Mouse (Mus musculus) forelimb bud, embryonic 11.5 days (tissue): Measurements from ENCODE around the gene Fcrl6.
A peak's percentile ranks its signal among the peaks of the same experiment; 100 is the strongest.

Experiments
- DNase-seq: peaks from one replicate; pipeline ENCODE4 v3.0.0-alpha.2; 2012; ENCODE audit warnings: low read depth, low spot score

The Fcrl6 gene

DNA sequence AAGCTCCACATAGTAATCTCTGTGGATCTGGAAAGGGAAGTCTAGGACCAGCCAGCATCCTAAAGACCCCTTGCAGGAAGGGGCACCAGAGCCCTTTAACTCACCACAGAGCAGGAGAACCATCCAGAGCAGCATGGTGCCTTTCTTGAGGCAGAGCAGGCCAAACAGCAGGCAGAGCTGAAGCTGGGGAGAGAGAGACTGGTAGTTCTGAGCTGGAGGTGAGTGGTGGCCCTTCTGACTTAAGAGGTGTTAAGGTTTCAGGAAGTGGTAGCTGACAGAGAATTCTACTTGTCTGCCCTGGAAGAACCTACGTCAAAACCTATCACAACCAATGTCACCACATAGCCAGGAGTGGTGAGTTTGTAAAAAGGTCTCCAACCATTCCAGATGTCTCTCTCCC lies at the start of gene Fcrl6:
Gene Fcrl6 (minus strand): TSS at position 226 of the 400 bp plus-strand sequence.
- DNase-seq = no peak

- DNase-seq = no peak
These were observed 49.1 kb upstream of the Fcrl6 start for GRCm38 (mm10) chr1:172651288-172651987.

- DNase-seq = no peak
These were observed 48.4 kb upstream of the Fcrl6 start for GRCm38 (mm10) chr1:172650519-172651287.

- no peak for DNase-seq
These were observed 47.0 kb upstream of the Fcrl6 start for GRCm38 (mm10) chr1:172649396-172649795.

GRCm38 (mm10) chr1:172647236-172647635 lies 44.9 kb upstream of the Fcrl6 start:
- DNase-seq = no peak

- no peak for DNase-seq
These were observed 36.4 kb upstream of the Fcrl6 start for GRCm38 (mm10) chr1:172638781-172639180.

- no peak for DNase-seq
These were observed 35.5 kb upstream of the Fcrl6 start for GRCm38 (mm10) chr1:172637801-172638200.

- no peak for DNase-seq
These were observed 33.9 kb upstream of the Fcrl6 start for GRCm38 (mm10) chr1:172636266-172636665.

DNA sequence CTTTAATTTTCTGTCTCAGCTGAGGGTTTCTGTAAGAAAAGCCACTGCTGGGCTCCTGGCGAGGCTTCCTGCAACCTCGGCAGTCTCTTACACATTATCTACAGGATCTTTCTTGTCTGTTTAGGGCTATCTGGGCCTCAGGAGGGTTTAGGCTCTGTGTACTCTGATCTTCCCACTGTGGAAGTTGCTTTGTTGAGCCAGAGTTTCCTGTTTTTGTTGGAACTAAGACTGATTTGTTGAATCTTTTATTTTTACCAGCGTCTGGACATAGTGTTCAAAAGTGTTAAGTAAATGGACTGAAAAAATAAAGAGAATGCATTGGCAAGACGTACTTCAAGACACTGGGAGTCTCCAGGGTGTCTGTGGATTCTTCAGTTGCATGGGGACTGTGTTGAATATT lies 32.9 kb upstream of the Fcrl6 start:
- no peak for DNase-seq

DNA sequence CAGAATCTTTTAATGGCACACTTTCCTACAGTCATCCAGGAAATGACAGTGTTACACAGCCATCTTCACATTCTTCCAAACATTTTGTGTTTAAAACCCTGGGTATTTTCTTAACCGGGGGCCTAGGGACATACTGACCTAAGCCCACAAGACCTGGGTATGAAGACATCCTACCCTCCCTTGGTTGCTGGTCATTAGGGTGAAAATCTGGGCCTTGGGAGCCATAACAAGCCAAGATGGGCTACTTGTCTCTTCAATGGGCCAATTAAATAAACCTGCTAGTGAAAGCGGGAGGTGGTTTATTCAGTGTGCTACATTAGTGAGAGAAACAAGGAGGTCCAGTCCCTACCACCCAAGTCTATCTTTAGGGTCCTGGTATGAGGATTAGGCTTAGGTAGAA lies 31.8 kb upstream of the Fcrl6 start:
- DNase-seq = no peak

DNA sequence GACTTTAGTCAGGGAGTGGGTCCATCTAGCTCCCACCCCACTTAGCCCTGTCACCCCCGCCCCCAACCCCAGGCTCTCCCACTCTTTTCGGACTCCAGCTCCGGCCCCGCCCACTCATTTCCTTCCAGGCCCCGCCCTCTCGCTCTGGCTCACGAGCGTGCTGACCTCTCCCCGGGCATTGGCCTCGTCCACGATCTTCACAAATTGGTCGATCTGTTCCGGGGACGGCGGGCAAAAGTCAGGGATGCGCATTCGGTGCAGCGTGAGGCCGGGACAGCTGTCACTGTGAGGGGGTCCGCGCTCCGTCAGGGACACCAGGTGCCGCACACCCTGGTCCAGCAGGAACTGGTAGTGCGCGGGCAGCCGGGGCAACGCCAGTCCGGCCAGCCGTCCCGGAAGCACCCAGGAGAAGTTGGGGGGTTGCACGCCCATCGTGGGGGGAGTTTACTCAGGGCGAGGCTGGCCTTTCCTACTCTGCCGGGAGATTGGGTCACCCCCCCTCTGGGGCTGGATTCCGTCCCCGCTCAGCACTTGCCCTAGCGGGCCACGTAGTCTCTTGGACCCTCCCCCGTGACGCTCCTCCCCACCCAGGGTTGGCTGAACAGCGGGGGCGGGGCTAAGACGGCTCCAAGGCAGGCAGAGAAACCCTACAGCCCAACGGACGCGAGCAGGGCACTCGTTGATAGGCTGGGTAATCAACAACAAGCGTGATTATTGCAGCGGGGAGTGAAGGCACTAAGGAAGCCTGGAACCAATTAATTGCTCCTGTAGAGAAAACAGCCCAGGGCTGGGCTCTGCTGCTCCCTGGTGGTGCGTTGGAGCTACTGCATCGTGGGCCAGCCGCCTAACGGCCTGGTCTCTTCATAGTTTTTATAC lies 30.3 kb upstream of the Fcrl6 start, which contains the start of gene Dusp23:
Gene Dusp23 (minus strand): TSS at position 512 of the 876 bp plus-strand sequence.
- DNase-seq = peak; percentile 97

DNA sequence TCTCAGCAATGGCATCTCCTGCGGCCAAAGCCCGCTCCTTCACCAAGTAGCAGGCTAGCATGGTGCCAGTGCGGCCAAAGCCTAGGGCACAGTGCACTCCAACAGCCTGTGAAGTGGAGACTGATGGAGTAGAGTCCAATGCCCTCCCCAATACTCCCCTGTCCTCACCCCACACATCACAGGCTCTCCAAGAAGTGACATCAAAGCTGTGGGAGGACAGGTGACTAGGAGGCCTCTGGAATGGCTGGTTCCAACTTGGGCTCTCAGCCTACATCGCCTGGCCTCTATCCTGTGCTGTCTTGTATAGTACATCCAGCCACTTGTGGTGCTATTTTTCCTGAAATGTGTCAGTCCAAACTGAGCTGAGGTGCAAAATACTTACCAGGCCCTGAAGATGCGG lies 29.4 kb upstream of the Fcrl6 start:
- no peak for DNase-seq

DNA sequence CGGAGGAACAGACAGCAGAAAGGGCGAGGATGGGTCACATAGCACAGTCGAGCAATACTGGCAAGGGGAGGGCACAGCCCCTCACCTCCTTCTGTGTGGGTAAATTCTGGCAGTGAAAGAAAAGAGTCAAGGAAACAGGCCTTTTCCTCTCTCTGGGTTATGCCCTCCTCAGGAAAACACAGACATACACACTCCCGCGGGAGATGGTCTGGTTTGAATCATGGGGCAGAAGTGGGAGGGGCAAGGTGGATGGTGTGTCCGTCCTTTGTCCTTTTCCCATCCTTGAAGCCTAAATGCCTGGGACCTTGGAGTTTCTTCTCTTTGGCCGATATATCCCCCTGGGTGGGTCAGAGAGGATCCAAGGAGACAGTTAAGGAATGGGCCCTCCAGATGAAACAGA lies 27.5 kb upstream of the Fcrl6 start:
- no peak for DNase-seq

- DNase-seq = no peak
These were observed 24.0 kb upstream of the Fcrl6 start for GRCm38 (mm10) chr1:172626306-172626705.

- DNase-seq = peak; percentile 17
These were observed 21.7 kb upstream of the Fcrl6 start for GRCm38 (mm10) chr1:172624081-172624480.

DNA sequence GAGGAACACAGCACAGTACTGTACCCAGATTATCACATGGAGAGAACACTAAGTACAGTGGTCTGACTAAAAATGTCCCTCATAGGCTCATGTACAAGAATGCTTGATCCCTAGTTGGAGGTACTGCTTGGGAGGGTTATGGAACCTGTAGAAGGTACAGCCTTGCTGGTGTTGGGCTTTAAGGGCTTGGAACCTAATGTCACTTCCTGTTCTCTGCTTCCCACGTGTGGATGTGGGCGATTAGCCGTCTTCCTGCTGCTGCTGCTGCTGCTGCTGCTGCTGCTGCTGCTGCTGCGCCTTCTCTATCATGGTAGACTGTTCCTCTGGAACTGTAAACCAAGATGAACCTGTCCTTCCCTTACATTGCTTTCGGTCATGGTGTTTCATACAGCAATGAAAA lies 21.2 kb upstream of the Fcrl6 start:
- no peak for DNase-seq

DNA sequence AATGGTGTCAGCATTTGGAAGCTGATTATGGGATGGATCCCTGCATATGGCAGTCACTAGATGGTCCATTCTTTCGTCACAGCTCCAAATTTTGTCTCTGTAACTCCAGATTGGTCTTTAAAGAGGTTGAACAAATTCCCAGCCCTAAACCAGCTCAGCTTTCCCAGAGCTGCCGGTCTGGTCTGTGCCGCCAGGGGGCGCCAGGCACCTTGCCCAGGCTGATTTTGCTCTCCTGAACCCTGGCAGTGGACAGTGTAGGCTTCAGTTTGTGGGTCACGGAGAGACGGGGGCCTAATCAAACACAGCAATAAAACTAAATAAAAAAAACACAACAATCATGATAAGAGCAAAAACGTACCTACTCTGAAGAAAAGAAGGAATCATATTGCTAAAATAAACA lies 16.9 kb upstream of the Fcrl6 start:
- peak; percentile 50 for DNase-seq

GRCm38 (mm10) chr1:172618141-172618540 lies 15.8 kb upstream of the Fcrl6 start:
- DNase-seq = peak; percentile 90

DNA sequence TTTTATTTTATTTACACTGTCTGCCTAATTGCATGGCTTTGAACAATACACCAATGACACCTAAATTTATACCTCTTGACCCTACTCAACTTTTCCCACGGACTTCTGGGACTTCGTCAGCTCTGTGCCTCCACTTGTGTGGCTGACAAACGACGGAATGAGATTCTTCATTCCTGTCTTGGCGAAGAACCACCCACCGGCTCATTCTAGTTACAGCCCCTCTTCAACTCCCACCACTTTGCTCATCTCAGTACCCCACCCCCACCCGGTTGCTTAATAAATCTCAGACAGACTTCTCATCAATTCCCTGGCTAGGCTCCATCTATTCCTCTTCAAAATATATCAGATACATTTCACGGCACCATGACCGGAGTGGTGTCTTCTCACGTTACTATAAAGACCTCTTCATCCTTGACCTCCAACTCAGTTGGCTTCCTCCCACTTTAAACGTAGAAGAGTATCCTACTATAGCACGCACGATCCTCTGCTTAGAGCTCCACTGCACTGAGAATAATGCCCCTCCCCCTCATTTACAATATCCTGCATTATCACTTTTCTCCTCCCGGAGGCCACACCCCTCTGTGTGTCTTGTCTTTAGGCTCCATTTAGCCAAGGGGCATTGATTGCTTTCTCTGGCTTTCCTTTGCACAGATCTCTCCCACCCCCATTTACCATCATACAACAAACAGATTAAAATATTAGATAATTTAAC lies 15.2 kb upstream of the Fcrl6 start:
- no peak for DNase-seq

DNA sequence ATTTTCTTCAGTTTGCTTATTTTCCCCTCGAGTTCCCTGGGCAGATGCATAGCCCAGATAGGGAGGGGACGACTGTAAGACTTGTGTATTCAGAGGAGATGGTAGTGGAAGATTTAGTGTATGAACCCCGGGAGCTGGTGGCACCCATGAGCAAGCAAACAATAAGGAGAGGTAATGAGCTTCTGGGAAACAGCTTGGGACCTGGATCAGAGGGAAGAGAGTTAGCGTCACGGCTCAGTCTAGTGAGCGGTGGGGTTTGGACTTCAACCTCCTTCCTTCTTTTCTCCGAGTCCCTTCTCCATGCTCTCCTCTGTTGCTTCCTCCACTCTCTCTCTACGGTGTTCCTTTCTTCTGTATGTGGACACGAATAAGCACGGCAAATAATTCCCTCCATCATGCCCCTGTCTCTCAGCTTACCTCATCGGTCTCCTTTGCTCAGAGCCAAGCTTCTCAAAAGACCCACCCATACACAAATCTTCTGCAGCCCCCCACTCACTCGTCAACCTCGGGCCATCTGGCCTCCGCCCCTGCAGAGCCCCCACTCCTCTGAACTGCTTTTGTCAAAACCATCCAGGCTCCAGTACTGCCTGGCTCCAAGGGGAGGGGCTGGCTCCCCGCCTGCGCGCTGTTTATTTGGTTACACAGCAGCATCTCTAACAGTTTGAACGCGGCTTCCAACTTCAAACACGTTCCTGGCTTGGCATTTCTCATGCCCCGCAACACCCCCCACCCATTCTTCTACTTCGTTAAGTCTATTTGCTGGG lies 14.4 kb upstream of the Fcrl6 start:
- DNase-seq = peak; percentile 34

GRCm38 (mm10) chr1:172615412-172615811 lies 13.1 kb upstream of the Fcrl6 start:
- no peak for DNase-seq
